Mouse (Mus musculus) brain, embryonic 14.5 days (tissue): ENCODE data around the gene Lbp.

Source experiments
- CTCF ChIP-seq: fragments of 200-500 bp; IDR thresholded peaks from 2 replicates; pipeline ENCODE4 v1.5.1; 2012; ENCODE audit warnings: inconsistent platforms, mild to moderate bottlenecking, moderate library complexity, borderline replicate concordance; ENCODE audit not compliant: insufficient read depth, insufficient read length; ENCODE audit errors: extremely low read depth
- POLR2A ChIP-seq: fragments of 200-500 bp; IDR thresholded peaks from 2 replicates; pipeline ENCODE4 v1.6.1; 2012; ENCODE audit warnings: mild to moderate bottlenecking, inconsistent platforms, borderline replicate concordance; ENCODE audit not compliant: poor library complexity, insufficient read depth, insufficient read length, severe bottlenecking; ENCODE audit errors: extremely low read depth

DNA sequence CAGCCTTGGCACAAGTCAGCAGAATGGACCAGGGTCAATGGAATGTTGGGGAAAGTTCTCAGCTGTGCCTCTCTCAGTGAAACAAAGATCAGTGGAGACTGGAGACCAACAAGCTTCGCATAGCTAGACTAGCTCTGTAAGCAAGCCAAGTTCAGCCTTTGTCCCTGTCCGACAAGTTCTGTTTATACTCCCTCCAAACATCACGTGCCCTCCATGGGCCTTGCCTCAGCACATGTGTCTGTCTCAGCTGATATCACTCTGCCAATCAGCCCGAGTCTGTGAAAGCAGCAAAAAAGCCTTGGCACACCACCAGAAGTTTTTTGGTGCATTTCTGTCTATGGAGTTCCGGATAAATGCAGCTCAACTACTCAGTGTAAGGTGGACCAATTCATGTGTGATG, 66.8 kb downstream of the Lbp start:
- TF ChIP-seq CTCF (no peak), POLR2A (no peak)
